Mouse (Mus musculus) cerebellum, adult 2 months (tissue): Measurements from ENCODE around the gene Hs6st1.

Experiments
- CTCF ChIP-seq: fragments of 200-500 bp; IDR thresholded peaks from 2 replicates; pipeline ENCODE4 v1.5.1; 2011; ENCODE audit warnings: low read depth, mild to moderate bottlenecking, control low read depth, low read length, moderate library complexity, borderline replicate concordance; ENCODE audit not compliant: insufficient read depth
- POLR2A ChIP-seq: fragments of 200-500 bp; IDR thresholded peaks from 2 replicates; pipeline ENCODE4 v1.6.1; 2011; ENCODE audit warnings: low read length, control low read depth, borderline replicate concordance; ENCODE audit not compliant: insufficient read depth

- no peak for TF ChIP-seq CTCF
- TF ChIP-seq POLR2A, result no peak
Observed at GRCm38 (mm10) chr1:36080974-36081373, 12.8 kb downstream of the Hs6st1 start.
